Mouse (Mus musculus): ENCODE measurements at regions not wholly inside any gene's neighbourhood (a gene's known extent, or its start where the extent isn't known, plus 50 kb on each side); places are given as distances from the start of the nearest gene placed in this dataset.

DNA sequence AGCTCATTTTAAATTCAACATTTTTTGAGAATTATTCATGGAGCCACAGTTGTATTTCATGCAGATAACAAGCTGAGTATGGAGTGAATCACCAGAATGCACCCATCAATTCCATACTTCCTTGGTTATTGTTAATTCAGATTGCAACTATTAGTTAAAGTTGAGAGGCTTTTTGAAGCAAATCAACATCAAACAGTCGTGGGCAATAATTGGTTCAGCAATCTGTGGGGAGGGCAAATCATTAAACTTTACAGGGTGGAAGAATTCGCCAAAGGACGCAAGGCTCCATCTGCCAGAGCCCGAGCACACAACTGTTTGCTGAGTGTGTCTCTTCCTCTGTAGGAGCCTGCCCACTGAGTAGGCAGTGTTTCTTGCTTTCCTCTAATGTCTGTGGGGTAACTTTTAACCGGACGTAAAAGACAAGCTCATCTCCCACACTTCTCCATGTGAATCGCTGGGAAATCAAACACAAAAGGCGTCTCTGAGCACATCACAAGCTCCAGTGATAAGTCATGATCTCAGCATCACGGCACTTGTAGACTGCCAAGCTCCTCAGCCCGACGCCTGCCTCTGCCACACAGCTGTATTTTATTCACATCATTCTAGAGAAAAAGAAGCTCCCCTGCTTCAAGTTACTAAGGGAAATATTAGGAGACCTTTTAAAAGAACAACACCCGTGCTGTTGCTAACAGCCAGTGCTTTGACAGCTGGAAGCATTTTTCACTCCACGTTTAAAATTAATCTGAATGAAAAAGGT is 75.7 kb upstream of the Pja2 start:
- H3K4me3 ChIP-seq (ENCODE audit: extremely low read depth, insufficient read depth, insufficient read length) = no peak overlapping the region
- H3K36me3 ChIP-seq (ENCODE audit: control insufficient read depth, insufficient read depth, low read length) = no peaks in the 10 kb centered on the region
- H3K27me3 ChIP-seq (ENCODE audit: control insufficient read depth, insufficient read depth, low read length) = no peaks in the 10 kb centered on the region
- no peak overlapping the region for H3K27ac ChIP-seq (ENCODE audit: insufficient read depth, low read length)
- 86% methylated on average over 13 of the region's 13 CpGs for WGBS
- DNase-seq (ENCODE audit: low read depth in 1 of 2, low spot score in 2 of 2) = no peak
- no peak for TF ChIP-seq CTCF (IDR thresholded peaks at IDR 0.05; ENCODE audit: extremely low read depth, insufficient read depth, insufficient read length, insufficient replicate concordance)
- no peak for TF ChIP-seq POLR2A (IDR thresholded peaks at IDR 0.05; ENCODE audit: low read depth, low read length)
- H3K4me1 ChIP-seq (ENCODE audit: control insufficient read depth, insufficient read depth, insufficient read length) = no peaks in the 10 kb centered on the region

DNA sequence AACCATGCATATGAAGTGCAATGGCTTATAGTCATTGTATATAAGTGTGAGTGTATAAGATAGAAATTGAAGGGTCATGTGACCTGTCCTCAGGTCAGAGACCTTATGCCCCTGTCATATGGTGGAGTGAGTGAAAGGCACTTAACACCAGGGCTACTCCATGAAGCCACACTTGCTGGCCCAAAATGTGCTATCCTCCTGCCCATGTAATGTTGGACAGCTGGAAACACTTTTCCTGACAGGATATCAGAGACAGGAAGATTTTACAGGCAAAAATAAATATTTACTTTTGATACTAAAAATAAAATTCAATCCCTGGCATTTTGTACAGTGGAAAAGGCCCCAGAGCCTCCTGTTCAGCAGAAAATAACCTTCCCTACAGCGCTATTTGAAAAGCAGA is 94.1 kb upstream of the Pja2 start:
- no peak for DNase-seq (ENCODE audit: low read depth in 1 of 2, low spot score in 2 of 2)
- no peak overlapping the region for H3K4me3 ChIP-seq (ENCODE audit: extremely low read depth, insufficient read depth, insufficient read length)
- no peaks in the 10 kb centered on the region for H3K36me3 ChIP-seq (ENCODE audit: control insufficient read depth, insufficient read depth, low read length)
- H3K27ac ChIP-seq (ENCODE audit: insufficient read depth, low read length) = no peak overlapping the region
- 95% methylated on average over 1 of the region's 1 CpGs for WGBS
- no peaks in the 10 kb centered on the region for H3K4me1 ChIP-seq (ENCODE audit: control insufficient read depth, insufficient read depth, insufficient read length)
- TF ChIP-seq POLR2A (IDR thresholded peaks at IDR 0.05; ENCODE audit: low read depth, low read length) = no peak
- no peak for TF ChIP-seq CTCF (IDR thresholded peaks at IDR 0.05; ENCODE audit: extremely low read depth, insufficient read depth, insufficient read length, insufficient replicate concordance)
- H3K27me3 ChIP-seq (ENCODE audit: control insufficient read depth, insufficient read depth, low read length) = no peaks in the 10 kb centered on the region

DNA sequence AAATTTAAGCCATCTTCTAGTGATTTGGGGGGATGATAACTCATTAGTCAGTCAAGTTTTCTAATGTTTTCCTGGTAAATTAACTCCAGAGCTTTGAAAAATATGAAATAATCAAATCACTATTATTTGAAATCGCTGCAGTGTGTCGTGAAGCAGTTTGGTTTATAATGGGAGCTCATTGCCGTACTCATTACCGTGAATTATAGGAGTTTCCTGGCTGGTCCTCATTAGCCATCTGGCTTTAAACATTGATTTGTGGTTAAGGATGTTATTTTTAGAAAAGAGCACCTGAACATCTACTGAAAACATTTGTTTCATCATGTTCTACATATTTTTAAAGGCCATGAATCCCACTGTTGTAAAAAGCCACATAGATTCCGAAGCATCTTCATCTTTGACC is 94.8 kb upstream of the Pja2 start:
- no peak for TF ChIP-seq POLR2A (IDR thresholded peaks at IDR 0.05; ENCODE audit: low read depth, low read length)
- no peak for TF ChIP-seq CTCF (IDR thresholded peaks at IDR 0.05; ENCODE audit: extremely low read depth, insufficient read depth, insufficient read length, insufficient replicate concordance)
- DNase-seq (ENCODE audit: low read depth in 1 of 2, low spot score in 2 of 2) = no peak
- Histone ChIP-seq H3K27ac (ENCODE audit: insufficient read depth, low read length) (no peak overlapping the region), H3K36me3 (ENCODE audit: control insufficient read depth, insufficient read depth, low read length) (no peaks in the 10 kb centered on the region), H3K4me3 (ENCODE audit: extremely low read depth, insufficient read depth, insufficient read length) (no peak overlapping the region), H3K27me3 (ENCODE audit: control insufficient read depth, insufficient read depth, low read length) (no peaks in the 10 kb centered on the region), H3K4me1 (ENCODE audit: control insufficient read depth, insufficient read depth, insufficient read length) (no peaks in the 10 kb centered on the region)
- WGBS = 88% methylated on average over 5 of the region's 5 CpGs

DNA sequence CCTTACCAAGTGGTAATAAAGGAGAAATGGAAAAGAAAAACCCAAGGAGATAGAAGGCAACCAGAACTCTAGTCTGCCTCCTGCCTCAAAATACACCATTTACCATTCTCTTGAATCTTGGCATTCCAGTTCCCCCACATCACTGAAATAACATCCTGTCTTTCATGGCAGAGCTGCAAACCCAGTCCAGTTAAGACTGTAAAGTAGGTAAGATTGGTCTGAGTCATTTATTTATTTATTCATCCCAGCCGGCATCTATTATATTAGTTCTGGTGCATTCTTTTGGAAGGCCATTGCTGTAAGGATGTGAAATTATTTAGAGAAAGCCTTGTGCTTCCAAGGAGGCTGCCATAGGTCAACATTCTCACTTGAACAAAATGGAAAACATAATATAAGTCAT is 107.9 kb upstream of the Pja2 start:
- no peaks in the 10 kb centered on the region for H3K36me3 ChIP-seq (ENCODE audit: control insufficient read depth, insufficient read depth, low read length)
- H3K27ac ChIP-seq (ENCODE audit: insufficient read depth, low read length) = no peak overlapping the region
- no peak for TF ChIP-seq POLR2A (IDR thresholded peaks at IDR 0.05; ENCODE audit: low read depth, low read length)
- TF ChIP-seq CTCF (IDR thresholded peaks at IDR 0.05; ENCODE audit: extremely low read depth, insufficient read depth, insufficient read length, insufficient replicate concordance) = no peak
- no peak for DNase-seq (ENCODE audit: low read depth in 1 of 2, low spot score in 2 of 2)
- H3K27me3 ChIP-seq (ENCODE audit: control insufficient read depth, insufficient read depth, low read length) = no peaks in the 10 kb centered on the region
- WGBS = 94% methylated on average over 1 of the region's 1 CpGs
- no peak overlapping the region for H3K4me3 ChIP-seq (ENCODE audit: extremely low read depth, insufficient read depth, insufficient read length)
- H3K4me1 ChIP-seq (ENCODE audit: control insufficient read depth, insufficient read depth, insufficient read length) = no peaks in the 10 kb centered on the region

DNA sequence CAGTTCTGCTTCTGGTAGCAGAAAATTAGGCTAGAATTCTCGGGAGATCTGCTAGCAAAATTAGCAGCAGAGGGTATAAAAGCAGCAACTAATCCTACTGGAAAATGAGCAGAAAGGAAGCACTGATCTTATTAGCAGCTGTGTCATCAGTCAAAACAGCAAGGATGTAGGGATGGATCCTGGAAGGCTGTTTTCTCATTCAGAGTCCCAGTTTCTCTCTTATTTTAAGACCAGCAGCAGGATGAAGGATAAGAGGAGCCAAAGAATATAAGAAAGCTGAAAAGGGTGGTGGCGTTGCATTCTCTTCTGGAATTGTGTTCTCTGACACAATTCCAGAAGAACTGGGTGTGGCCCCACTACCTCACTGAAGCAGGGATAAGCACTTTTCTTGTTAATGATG is 123.0 kb upstream of the Pja2 start:
- Histone ChIP-seq H3K4me3 (ENCODE audit: extremely low read depth, insufficient read depth, insufficient read length) (no peak overlapping the region), H3K27me3 (ENCODE audit: control insufficient read depth, insufficient read depth, low read length) (no peaks in the 10 kb centered on the region), H3K4me1 (ENCODE audit: control insufficient read depth, insufficient read depth, insufficient read length) (no peaks in the 10 kb centered on the region), H3K36me3 (ENCODE audit: control insufficient read depth, insufficient read depth, low read length) (no peaks in the 10 kb centered on the region), H3K27ac (ENCODE audit: insufficient read depth, low read length) (no peak overlapping the region)
- no peak for DNase-seq (ENCODE audit: low read depth in 1 of 2, low spot score in 2 of 2)
- TF ChIP-seq POLR2A (IDR thresholded peaks at IDR 0.05; ENCODE audit: low read depth, low read length) (no peak), CTCF (IDR thresholded peaks at IDR 0.05; ENCODE audit: extremely low read depth, insufficient read depth, insufficient read length, insufficient replicate concordance) (no peak)
- WGBS = 80% methylated on average over 2 of the region's 2 CpGs

DNA sequence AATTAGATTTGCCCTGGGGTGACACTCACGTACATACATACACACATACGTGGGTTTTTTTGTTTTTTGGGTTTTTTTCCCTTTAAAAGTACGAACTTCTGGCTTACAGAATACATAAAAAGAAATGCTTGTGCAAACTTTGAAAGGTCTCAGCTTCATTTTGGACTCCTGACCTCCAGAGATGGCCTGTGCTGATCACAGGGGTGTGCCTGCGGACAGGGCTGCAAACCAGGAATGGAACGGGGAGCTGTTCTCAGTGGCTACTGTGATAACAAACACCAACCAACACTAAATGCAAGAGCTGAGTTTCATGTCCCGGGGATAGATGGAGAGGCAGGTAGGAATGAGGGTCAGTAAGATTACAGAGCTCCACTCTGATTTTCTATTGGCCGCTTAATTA is 134.3 kb upstream of the Man2a1 start:
- Histone ChIP-seq H3K36me3 (ENCODE audit: control insufficient read depth, insufficient read depth, low read length) (no peaks in the 10 kb centered on the region), H3K27me3 (ENCODE audit: control insufficient read depth, insufficient read depth, low read length) (no peaks in the 10 kb centered on the region), H3K27ac (ENCODE audit: insufficient read depth, low read length) (no peak overlapping the region), H3K4me1 (ENCODE audit: control insufficient read depth, insufficient read depth, insufficient read length) (no peaks in the 10 kb centered on the region), H3K4me3 (ENCODE audit: extremely low read depth, insufficient read depth, insufficient read length) (no peak overlapping the region)
- DNase-seq (ENCODE audit: low read depth in 1 of 2, low spot score in 2 of 2) = no peak
- 85% methylated on average over 7 of the region's 7 CpGs for WGBS
- TF ChIP-seq POLR2A (IDR thresholded peaks at IDR 0.05; ENCODE audit: low read depth, low read length) (no peak), CTCF (IDR thresholded peaks at IDR 0.05; ENCODE audit: extremely low read depth, insufficient read depth, insufficient read length, insufficient replicate concordance) (no peak)

DNA sequence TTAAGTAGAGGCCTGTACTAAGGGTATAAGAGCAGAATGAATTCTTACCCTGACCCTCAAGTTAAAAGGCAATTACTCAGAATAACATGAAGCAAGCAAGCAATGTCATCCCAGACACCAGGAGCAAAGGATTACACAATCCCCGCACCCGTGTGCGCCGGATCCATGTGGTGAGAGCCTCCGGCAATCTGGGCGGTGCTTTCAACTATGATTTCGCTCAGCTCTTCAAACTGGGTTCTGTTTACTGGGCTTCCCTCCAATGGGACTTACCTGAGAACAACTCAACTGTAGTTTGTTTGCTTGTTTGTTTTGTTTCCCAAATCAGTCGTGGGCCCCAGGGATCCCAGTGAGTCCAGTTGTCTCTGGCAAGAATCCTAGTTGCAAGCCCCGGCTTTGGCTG is 133.8 kb upstream of the Man2a1 start:
- Histone ChIP-seq H3K27ac (ENCODE audit: insufficient read depth, low read length) (no peak overlapping the region), H3K4me3 (ENCODE audit: extremely low read depth, insufficient read depth, insufficient read length) (no peak overlapping the region), H3K4me1 (ENCODE audit: control insufficient read depth, insufficient read depth, insufficient read length) (peaks cover 2% of the 10 kb centered on the region; the same call in 1 of the 2 replicates), H3K36me3 (ENCODE audit: control insufficient read depth, insufficient read depth, low read length) (no peaks in the 10 kb centered on the region), H3K27me3 (ENCODE audit: control insufficient read depth, insufficient read depth, low read length) (no peaks in the 10 kb centered on the region)
- DNase-seq (ENCODE audit: low read depth in 1 of 2, low spot score in 2 of 2) = no peak
- TF ChIP-seq CTCF (IDR thresholded peaks at IDR 0.05; ENCODE audit: extremely low read depth, insufficient read depth, insufficient read length, insufficient replicate concordance) (no peak), POLR2A (IDR thresholded peaks at IDR 0.05; ENCODE audit: low read depth, low read length) (no peak)
- 88% methylated on average over 9 of the region's 9 CpGs for WGBS
